Mouse (Mus musculus) liver, embryonic 16.5 days (tissue): ENCODE results near the gene Nosip. TPM values are rescaled to one million over a fixed set of nuclear protein-coding genes. Genes with fewer than 3 reads are reported as not detected.
A peak's percentile ranks its signal among the peaks of the same experiment; 100 is the strongest.

Source experiments
- ATAC-seq: fragments of 200-750 bp; cut with Nextera tagmentation; 2 replicates; pipeline ENCODE4 v1.8.0; 2017; ENCODE audit warnings: low read depth, mild to moderate bottlenecking, moderate number of reproducible peaks, moderate library complexity
- H3K27ac ChIP-seq: fragments of 300-500 bp; sonication (generic); 2 replicates; pipeline ENCODE4 v1.5.1; 2014; ENCODE audit warnings: mild to moderate bottlenecking, low read length
- H3K27me3 ChIP-seq: fragments of 300-500 bp; sonication (generic); 2 replicates; pipeline ENCODE4 v1.6.1; 2014; ENCODE audit warnings: low read depth, low read length, mixed read lengths; ENCODE audit not compliant: control insufficient read depth, insufficient read depth
- H3K36me3 ChIP-seq: fragments of 300-500 bp; sonication (generic); 2 replicates; pipeline ENCODE4 v1.6.1; 2014; ENCODE audit warnings: mild to moderate bottlenecking; ENCODE audit not compliant: control insufficient read depth, insufficient read depth
- H3K4me1 ChIP-seq: fragments of 300-500 bp; sonication (generic); 2 replicates; pipeline ENCODE4 v1.6.1; 2014; ENCODE audit warnings: low read depth, low read length, mixed read lengths; ENCODE audit not compliant: control insufficient read depth
- H3K4me2 ChIP-seq: fragments of 300-500 bp; sonication (generic); 2 replicates; pipeline ENCODE4 v1.6.1; 2014; ENCODE audit warnings: low read depth, low read length, mixed read lengths
- H3K4me3 ChIP-seq: fragments of 300-500 bp; sonication (generic); 2 replicates; pipeline ENCODE4 v1.5.1; 2014; ENCODE audit warnings: low read depth, mild to moderate bottlenecking, low read length
- H3K9ac ChIP-seq: fragments of 300-500 bp; sonication (generic); 2 replicates; pipeline ENCODE4 v1.6.1; 2014; ENCODE audit warnings: low read depth, low read length
- H3K9me3 ChIP-seq: fragments of 300-500 bp; sonication (generic); replicated peaks from 2 replicates; pipeline ENCODE4 v1.6.1; 2016; ENCODE audit warnings: low read length; ENCODE audit not compliant: control insufficient read depth
- WGBS: fragments of 180-500 bp; shearing (Covaris S2); extraction: QIAGEN DNeasy Blood & Tissue Kit; methylation state at CpG from one replicate; pipeline ENCODE4 v1.1.7; 2014; ENCODE audit not compliant: insufficient replicate concordance; 5-methylcytosine and 5-hydroxymethylcytosine counted together
- polyA plus RNA-seq: library from polyadenylated mRNA; unstranded; fragments of >200 nt; fragmentation: Nextera tagmentation; extraction: Ambion mirVana; gene quantifications from 2 replicates; pipeline ENCODE4 v1.2.1, GENCODE M21; 2015

Nosip gene
- polyA plus RNA-seq, 1 experiment from 2014 or later: 23.8 TPM

DNA sequence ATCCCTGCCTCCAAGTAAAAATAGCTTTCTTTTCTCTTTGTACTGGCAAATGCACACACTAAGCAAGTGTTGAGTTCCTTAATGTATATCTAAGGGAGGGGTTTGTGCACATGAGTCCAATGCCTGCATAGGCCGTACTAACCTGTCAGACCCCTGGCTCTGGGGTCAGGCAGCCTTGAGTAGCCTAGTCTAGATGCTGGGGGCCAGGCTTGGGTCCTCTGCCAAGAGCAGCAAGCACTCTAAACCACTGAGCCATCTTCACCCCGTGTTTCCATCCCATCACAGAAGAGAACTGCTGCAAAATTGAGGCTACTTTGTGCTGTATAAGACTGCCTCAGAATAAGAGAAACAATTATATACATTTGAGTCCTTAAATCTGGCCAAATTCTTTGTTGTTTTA is 15.6 kb downstream of the Nosip start:
- H3K9me3 ChIP-seq: no peaks in the 10 kb centered on the region
- WGBS: 76% methylated on average over 2 of the region's 2 CpGs
- no peak for ATAC-seq
- H3K27ac ChIP-seq: no peak overlapping the region
- H3K36me3 ChIP-seq: peaks cover 7% of the 10 kb centered on the region
- H3K9ac ChIP-seq: no peak overlapping the region
- no peak overlapping the region for H3K4me3 ChIP-seq
- no peak overlapping the region for H3K4me2 ChIP-seq
- H3K4me1 ChIP-seq: peaks cover 13% of the 10 kb centered on the region
- H3K27me3 ChIP-seq: no peaks in the 10 kb centered on the region

DNA sequence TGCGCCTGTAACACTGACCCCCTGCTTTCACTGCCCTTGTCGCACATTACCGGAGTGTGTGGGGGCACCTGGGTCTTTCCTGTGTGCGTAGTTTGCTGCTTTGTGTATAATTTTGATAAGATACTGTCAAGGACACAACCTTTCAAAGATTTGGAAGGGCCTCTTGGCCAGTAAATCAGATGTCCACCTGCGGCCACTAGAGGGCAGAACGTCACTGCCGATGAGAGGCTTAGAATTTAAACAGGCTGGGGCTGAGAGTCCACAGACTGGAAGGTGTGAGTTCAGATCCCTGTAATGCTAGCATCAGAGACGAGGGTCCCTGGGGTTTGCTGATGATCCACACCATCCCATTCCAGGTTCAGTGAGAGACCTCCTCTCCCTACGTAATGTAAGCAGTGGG is 16.3 kb downstream of the Nosip start:
- H3K36me3 ChIP-seq: peaks cover 7% of the 10 kb centered on the region
- H3K9ac ChIP-seq: no peak overlapping the region
- 20% methylated on average over 9 of the region's 9 CpGs for WGBS
- no peak overlapping the region for H3K27ac ChIP-seq
- no peak overlapping the region for H3K4me2 ChIP-seq
- H3K27me3 ChIP-seq: no peaks in the 10 kb centered on the region
- H3K4me3 ChIP-seq: no peak overlapping the region
- H3K4me1 ChIP-seq: peaks cover 16% of the 10 kb centered on the region
- no peaks in the 10 kb centered on the region for H3K9me3 ChIP-seq
- no peak for ATAC-seq

DNA sequence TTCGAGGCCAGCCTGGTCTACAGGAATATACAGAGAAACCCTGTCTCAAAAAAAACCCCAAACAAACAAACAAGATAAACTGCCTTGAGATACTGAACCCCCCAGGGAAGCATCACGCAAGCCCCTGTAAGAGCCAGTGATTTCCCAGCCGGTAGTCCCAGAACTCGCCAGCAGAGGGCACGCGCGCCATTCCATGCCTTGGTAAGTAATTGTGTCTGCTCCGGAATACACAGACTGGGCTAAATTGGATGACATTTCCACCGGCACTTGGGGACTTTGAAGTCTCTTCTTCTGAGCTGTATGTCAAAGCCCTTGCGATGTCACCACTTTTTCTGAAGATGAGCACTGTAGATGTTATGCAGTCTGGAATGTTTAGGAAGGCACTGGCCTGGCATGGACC is 17.6 kb downstream of the Nosip start:
- no peak overlapping the region for H3K9ac ChIP-seq
- H3K27me3 ChIP-seq: no peaks in the 10 kb centered on the region
- H3K4me1 ChIP-seq: peaks cover 16% of the 10 kb centered on the region
- H3K4me2 ChIP-seq: no peak overlapping the region
- 1% methylated on average over 10 of the region's 10 CpGs for WGBS
- H3K27ac ChIP-seq: no peak overlapping the region
- peaks cover 7% of the 10 kb centered on the region for H3K36me3 ChIP-seq
- ATAC-seq: 0 out of 2 replicates have a peak, but pooled peaks have one; percentile 14
- H3K4me3 ChIP-seq: no peak overlapping the region
- H3K9me3 ChIP-seq: no peaks in the 10 kb centered on the region

DNA sequence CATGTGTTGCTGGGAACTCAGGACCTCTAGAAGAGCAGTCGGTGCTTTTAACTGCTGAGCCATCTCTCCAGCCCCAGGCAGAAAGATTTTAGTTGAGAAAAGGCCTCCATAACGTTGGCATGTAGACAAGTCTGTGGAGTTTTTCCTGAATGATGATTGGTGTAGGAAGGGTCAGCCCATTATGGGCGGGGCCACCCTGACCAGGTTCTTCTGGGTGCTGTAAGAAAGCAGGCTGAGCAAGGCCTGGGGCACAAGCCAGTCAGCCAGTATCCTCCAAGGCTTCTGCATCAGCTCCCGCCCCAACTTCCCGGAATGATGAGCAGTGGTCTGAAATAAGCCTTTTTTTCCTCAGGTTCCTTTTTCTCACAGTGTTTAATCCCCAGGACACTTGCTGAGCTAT is 18.8 kb downstream of the Nosip start:
- peaks cover 14% of the 10 kb centered on the region for H3K4me1 ChIP-seq
- no peak overlapping the region for H3K4me2 ChIP-seq
- no peaks in the 10 kb centered on the region for H3K9me3 ChIP-seq
- H3K27ac ChIP-seq: no peak overlapping the region
- no peak overlapping the region for H3K4me3 ChIP-seq
- no peak for ATAC-seq
- peaks cover 7% of the 10 kb centered on the region for H3K36me3 ChIP-seq
- no peak overlapping the region for H3K9ac ChIP-seq
- 60% methylated on average over 5 of the region's 5 CpGs for WGBS
- H3K27me3 ChIP-seq: no peaks in the 10 kb centered on the region

DNA sequence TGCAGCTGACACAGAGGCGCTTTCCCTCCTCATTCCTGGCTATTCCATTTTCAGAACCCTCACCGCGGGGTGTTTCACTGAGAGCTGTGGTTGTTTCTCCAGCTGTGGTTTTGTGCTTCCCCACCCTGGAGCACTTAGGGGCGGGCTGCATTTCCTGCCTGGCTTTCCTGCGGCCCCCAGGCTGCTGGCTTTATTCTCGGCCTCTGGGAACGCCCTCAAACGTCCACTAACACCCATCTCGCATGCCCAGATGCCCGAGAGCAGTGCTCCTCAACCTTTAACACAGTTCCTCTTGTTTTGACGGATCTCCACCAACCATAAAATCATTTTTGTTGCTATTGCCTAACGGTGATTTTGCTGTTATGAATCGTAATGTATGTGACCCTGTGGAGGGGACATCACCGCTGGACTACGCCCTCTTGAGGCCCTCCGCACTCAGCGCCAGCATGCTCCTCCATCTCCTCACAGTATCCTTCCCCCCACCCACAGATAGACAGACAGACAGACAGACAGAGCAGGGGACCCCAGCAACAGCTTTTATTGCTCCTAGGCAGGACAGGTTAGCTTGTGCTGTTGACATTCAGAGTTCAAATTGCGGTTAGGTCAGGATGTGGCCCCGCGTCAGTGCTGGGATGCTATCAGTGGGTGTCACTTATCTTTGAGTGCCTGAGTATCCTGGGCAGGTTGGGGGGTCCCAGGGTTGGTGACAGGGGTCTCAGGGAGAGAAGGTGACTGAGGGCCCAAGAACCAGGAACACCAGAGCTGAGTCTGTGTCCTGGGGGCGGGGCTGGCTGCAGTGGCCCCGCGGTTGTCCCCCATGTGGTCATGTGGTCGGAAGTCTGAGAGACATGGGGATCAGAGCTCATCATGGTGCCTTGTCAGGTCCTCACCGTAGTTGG is 20.4 kb downstream of the Nosip start:
- no peaks in the 10 kb centered on the region for H3K9me3 ChIP-seq
- no peaks in the 10 kb centered on the region for H3K27me3 ChIP-seq
- H3K4me1 ChIP-seq: peaks cover 14% of the 10 kb centered on the region
- peak; percentile 33 for ATAC-seq
- peak overlapping the region; percentile 17; the same call in 1 of the 2 replicates for H3K9ac ChIP-seq
- peaks cover 2% of the 10 kb centered on the region for H3K36me3 ChIP-seq
- H3K4me2 ChIP-seq: peak overlapping the region; percentile 44
- peak overlapping the region; percentile 22 for H3K4me3 ChIP-seq
- peak overlapping the region; percentile 58 for H3K27ac ChIP-seq
- 14% methylated on average over 25 of the region's 25 CpGs for WGBS

DNA sequence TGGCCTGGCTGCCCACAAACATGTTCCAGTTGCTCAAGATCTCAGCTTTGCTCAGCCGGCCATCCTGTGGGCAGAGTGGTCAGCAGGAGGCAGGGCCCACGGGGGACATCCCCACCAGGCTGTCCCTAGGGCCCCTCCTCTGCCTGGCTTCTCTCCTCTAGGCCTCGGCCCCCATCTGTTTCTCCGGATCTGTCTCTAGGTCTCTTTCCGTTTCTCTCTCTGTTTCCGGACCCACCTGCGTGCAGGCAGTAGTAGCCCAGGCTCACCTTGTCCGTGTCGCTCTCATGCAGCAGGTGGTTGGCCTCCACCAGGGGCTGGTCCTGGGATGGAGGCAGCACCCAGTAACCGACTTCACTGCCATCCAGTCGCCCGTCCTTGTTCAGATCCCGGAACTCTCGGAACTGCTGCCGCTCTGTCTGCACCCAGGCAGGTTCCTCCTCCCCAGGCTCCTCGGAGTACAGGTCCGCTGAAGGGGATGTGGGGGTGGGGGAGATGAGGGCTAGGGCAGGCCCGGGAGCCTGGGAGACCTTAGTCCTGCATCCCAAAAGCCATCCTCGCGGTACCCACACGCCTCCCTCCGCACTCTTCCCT is 21.2 kb downstream of the Nosip start:
- H3K4me2 ChIP-seq: peak overlapping the region; percentile 44; the same call in 1 of the 2 replicates
- H3K9ac ChIP-seq: no peak overlapping the region
- no peaks in the 10 kb centered on the region for H3K27me3 ChIP-seq
- H3K4me1 ChIP-seq: peaks cover 14% of the 10 kb centered on the region
- ATAC-seq: peak; percentile 7; the same call in 1 of the 2 replicates
- H3K4me3 ChIP-seq: peak overlapping the region; percentile 22
- no peak overlapping the region for H3K27ac ChIP-seq
- H3K36me3 ChIP-seq: no peaks in the 10 kb centered on the region
- WGBS: 40% methylated on average over 22 of the region's 22 CpGs
- H3K9me3 ChIP-seq: no peaks in the 10 kb centered on the region

DNA sequence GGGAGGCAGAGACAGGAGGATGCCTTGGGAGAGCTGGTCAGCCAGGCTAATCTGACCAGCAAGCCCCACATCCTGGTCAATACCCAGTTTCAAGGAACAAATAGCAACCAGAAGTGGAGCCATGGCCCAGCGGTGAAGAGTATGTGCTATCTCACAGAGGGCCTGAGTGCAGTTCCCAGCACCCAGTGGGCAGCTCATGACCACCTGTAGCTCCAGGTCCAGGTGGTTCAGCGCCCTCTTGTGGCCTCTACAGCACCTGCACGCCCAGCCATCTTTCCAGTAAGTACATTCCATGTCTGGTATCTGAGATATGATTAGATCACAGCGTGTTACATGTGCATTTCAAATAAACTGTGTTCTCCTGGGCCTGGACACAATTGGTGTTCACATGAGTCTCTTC is 23.9 kb downstream of the Nosip start:
- H3K36me3 ChIP-seq: no peaks in the 10 kb centered on the region
- ATAC-seq: no peak
- 55% methylated on average over 4 of the region's 4 CpGs for WGBS
- H3K9me3 ChIP-seq: no peaks in the 10 kb centered on the region
- H3K4me3 ChIP-seq: no peak overlapping the region
- peaks cover 20% of the 10 kb centered on the region for H3K4me1 ChIP-seq
- H3K4me2 ChIP-seq: no peak overlapping the region
- H3K27ac ChIP-seq: no peak overlapping the region
- H3K27me3 ChIP-seq: no peaks in the 10 kb centered on the region
- no peak overlapping the region for H3K9ac ChIP-seq

DNA sequence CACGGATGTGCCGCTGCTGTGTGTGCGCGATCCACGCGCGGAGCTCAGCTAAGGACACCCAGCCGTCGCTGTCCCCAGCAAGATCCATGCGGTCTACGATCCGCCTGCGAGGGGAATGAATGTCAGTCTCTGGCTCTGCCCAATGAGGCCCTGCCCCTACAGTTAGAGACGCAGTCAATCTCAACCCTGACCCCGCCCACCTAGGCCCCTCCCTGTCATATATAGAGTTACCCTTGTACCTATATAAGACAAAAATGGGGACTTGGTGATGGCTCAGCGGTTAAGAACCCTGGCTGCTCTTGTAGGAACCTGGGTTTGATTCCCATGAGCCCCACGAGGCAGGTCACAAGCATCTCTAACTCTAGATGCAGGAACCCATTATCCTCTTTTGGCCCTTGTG is 26.4 kb downstream of the Nosip start:
- Histone ChIP-seq H3K27ac (no peak overlapping the region), H3K9ac (no peak overlapping the region), H3K4me2 (no peak overlapping the region), H3K36me3 (no peaks in the 10 kb centered on the region), H3K4me3 (no peak overlapping the region), H3K4me1 (peaks cover 28% of the 10 kb centered on the region), H3K27me3 (no peaks in the 10 kb centered on the region), H3K9me3 (no peaks in the 10 kb centered on the region)
- ATAC-seq: no peak
- 85% methylated on average over 17 of the region's 17 CpGs for WGBS
